In genomic region chr16:89871382-89871781, GRCm38 (mm10) we compare ENCODE assay signal across 12 mouse cellular contexts.
DNase-seq lines count a peak whose midpoint lies in the region; ATAC-seq and TF ChIP-seq lines count a peak whose summit lies in the region.
"Had no signal": no experiment of that assay in that cellular context is flagged by ENCODE, and none has a peak within 500 bp of the region (broad histone marks: within the 10 kb centered on the region; RNA-seq: fewer than 3 reads in every experiment).

No protein-coding gene starts in this region.

- peaks cover 2% of the 10 kb centered on the region for H3K36me3 ChIP-seq in G1E (replicated peaks)
- no peaks in the 10 kb centered on the region for H3K36me3 ChIP-seq in macrophage (ENCODE audit: inconsistent target)

- H3K27ac ChIP-seq in layer of hippocampus, adult 2 months, result peak overlapping the region; percentile 68
- H3K27ac ChIP-seq in macrophage, result peak overlapping the region; percentile 96
- H3K27ac ChIP-seq: embryonic facial prominence, embryonic 15.5 days had no signal

- peaks cover 51% of the 10 kb centered on the region for H3K4me1 ChIP-seq in G1E (ENCODE audit: insufficient read depth, low read depth, low read length)

- no peak for TF ChIP-seq CTCF in layer of hippocampus, adult 2 months (conservative IDR thresholded peaks at IDR 0.05)
- TF ChIP-seq CTCF in G1E (IDR thresholded peaks at IDR 0.05; ENCODE audit: low read depth, low read length), result no peak
- TF ChIP-seq CTCF in brain, embryonic 14.5 days (IDR thresholded peaks at IDR 0.05; ENCODE audit: borderline replicate concordance, extremely low read depth, insufficient read depth, insufficient read length), result no peak

- ATAC-seq in G1E (ENCODE audit: extremely low read depth, insufficient number of reproducible peaks, low FRiP score, poor library complexity, severe bottlenecking), result peak; percentile 54

- DNase-seq in layer of hippocampus, adult 2 months (ENCODE audit: low spot score in 2 of 2), result no peak
- DNase-seq in layer of hippocampus, postnatal 10 days (ENCODE audit: low spot score in 2 of 2), result no peak
- peak; percentile 11 for DNase-seq in G1E (ENCODE audit: low spot score)
- DNase-seq in brain, embryonic 14.5 days (ENCODE audit: low read depth), result peak; percentile 57
- DNase-seq in ovary, postnatal 36 days (ENCODE audit: low spot score), result no peak
- no peak for DNase-seq in lung, postnatal 10 days
- DNase-seq: cerebellum, adult 9-10 months; kidney, postnatal 10 days; lung, embryonic 14.5 days; right cerebral cortex, postnatal 4 days had no signal

- TF ChIP-seq POLR2A in brain, embryonic 14.5 days (IDR thresholded peaks at IDR 0.05; ENCODE audit: borderline replicate concordance, extremely low read depth, insufficient read depth, insufficient read length, poor library complexity, severe bottlenecking), result no peak

- no peaks in the 10 kb centered on the region for H3K79me2 ChIP-seq in macrophage (ENCODE audit: inconsistent target)

- WGBS in macrophage (ENCODE audit: missing documents), result 4% methylated on average over 13 of the region's 13 CpGs

- H3K9me3 ChIP-seq in G1E (replicated peaks), result peaks cover 55% of the 10 kb centered on the region

- H3K27me3 ChIP-seq in G1E (ENCODE audit: insufficient read depth, low read length), result no peaks in the 10 kb centered on the region
- H3K27me3 ChIP-seq: embryonic facial prominence, embryonic 15.5 days had no signal

- H3K4me3 ChIP-seq in layer of hippocampus, adult 2 months, result no peak overlapping the region
- peak overlapping the region; percentile 63; the same call in 1 of the 2 replicates for H3K4me3 ChIP-seq in G1E (ENCODE audit: low read depth, low read length)
- peak overlapping the region; percentile 5 for H3K4me3 ChIP-seq in macrophage (ENCODE audit: inconsistent target)
- H3K4me3 ChIP-seq: embryonic facial prominence, embryonic 15.5 days had no signal

Comparison
In these comparisons a context has a peak if more than half of its experiments do, and no peak if none do; other contexts are left out.
1. DNase-seq: peak in G1E (single experiment) and brain, embryonic 14.5 days (single experiment); none in layer of hippocampus, adult 2 months (0 of 2), layer of hippocampus, postnatal 10 days (0 of 2), ovary, postnatal 36 days (single experiment) and lung, postnatal 10 days (single experiment).